Comparison of ENCODE assay signal across 27 mouse cellular contexts in genomic region chr3:142048493-142048892, GRCm38 (mm10).
A peak's percentile ranks its signal among the peaks of the same experiment; 100 is the strongest.
DNase-seq lines count a peak whose midpoint lies in the region; ATAC-seq and TF ChIP-seq lines count a peak whose summit lies in the region.
"Had no signal": no experiment of that assay in that cellular context is flagged by ENCODE, and none has a peak within 500 bp of the region (broad histone marks: within the 10 kb centered on the region; RNA-seq: fewer than 3 reads in every experiment).

No protein-coding gene starts in this region.

- no peak overlapping the region for H3K9ac ChIP-seq in midbrain, embryonic 15.5 days
- no peak overlapping the region for H3K9ac ChIP-seq in midbrain, postnatal 0 days (replicated peaks; ENCODE audit: low read length, poor library complexity, severe bottlenecking)
- H3K9ac ChIP-seq: embryonic facial prominence, embryonic 12.5 days; embryonic facial prominence, embryonic 15.5 days; forebrain, embryonic 12.5 days; forebrain, postnatal 0 days; heart, embryonic 13.5 days; hindbrain, embryonic 15.5 days had no signal

- DNase-seq in midbrain, postnatal 0 days (ENCODE audit: low spot score), result no peak
- DNase-seq in brain, adult 2 months (ENCODE audit: low read depth, low spot score), result peak; percentile 9
- DNase-seq in heart, adult 18-20 months, result no peak
- no peak for DNase-seq in urinary bladder, adult 18-20 months (ENCODE audit: low spot score in 2 of 2)
- DNase-seq: adrenal gland, adult 8-10 months; adrenal gland, postnatal 25 days; cerebellum, adult 11 months; cerebellum, adult 2 months; cerebellum, adult 9-11 months; cerebellum, postnatal 25 days; forebrain, postnatal 0 days; gastrocnemius, adult 2 months; gastrocnemius, postnatal 14 days; heart, adult 2 months; heart, postnatal 14 days; heart, postnatal 4 days had no signal

- H3K36me3 ChIP-seq in midbrain, embryonic 15.5 days (replicated peaks), result no peaks in the 10 kb centered on the region
- no peaks in the 10 kb centered on the region for H3K36me3 ChIP-seq in midbrain, postnatal 0 days (ENCODE audit: insufficient read depth, low read length)
- H3K36me3 ChIP-seq: embryonic facial prominence, embryonic 12.5 days; embryonic facial prominence, embryonic 15.5 days; forebrain, embryonic 12.5 days; heart, embryonic 10.5 days; heart, embryonic 13.5 days; hindbrain, embryonic 15.5 days had no signal

- peak; percentile 74 for ATAC-seq in midbrain, embryonic 15.5 days (replicated peaks)
- ATAC-seq in midbrain, postnatal 0 days (ENCODE audit: low FRiP score), result no peak
- ATAC-seq: activated CD4-positive, CD25-positive, alpha-beta regulatory T cell, adult 4 months; CD4-positive, CD25-positive, alpha-beta regulatory T cell, adult 4 months; forebrain, postnatal 0 days had no signal

- no peaks in the 10 kb centered on the region for H3K9me3 ChIP-seq in midbrain, embryonic 15.5 days
- H3K9me3 ChIP-seq in midbrain, postnatal 0 days (ENCODE audit: low read length), result no peaks in the 10 kb centered on the region
- H3K9me3 ChIP-seq: embryonic facial prominence, embryonic 12.5 days; embryonic facial prominence, embryonic 15.5 days; forebrain, embryonic 12.5 days; heart, embryonic 10.5 days; heart, embryonic 13.5 days; hindbrain, embryonic 15.5 days had no signal

- H3K4me1 ChIP-seq in midbrain, embryonic 15.5 days, result no peaks in the 10 kb centered on the region
- H3K4me1 ChIP-seq in midbrain, postnatal 0 days (ENCODE audit: insufficient read depth, low read length), result no peaks in the 10 kb centered on the region
- peaks cover 16% of the 10 kb centered on the region for H3K4me1 ChIP-seq in embryonic fibroblast, embryonic 13.5 days (ENCODE audit: control insufficient read depth, insufficient read depth, low read length)
- H3K4me1 ChIP-seq: embryonic facial prominence, embryonic 12.5 days; embryonic facial prominence, embryonic 15.5 days; forebrain, embryonic 12.5 days; heart, embryonic 10.5 days; hindbrain, embryonic 15.5 days had no signal

- TF ChIP-seq CTCF in midbrain, postnatal 0 days (IDR thresholded peaks at IDR 0.05), result no peak
- TF ChIP-seq CTCF in embryonic fibroblast, embryonic 13.5 days (IDR thresholded peaks at IDR 0.05; ENCODE audit: borderline replicate concordance, insufficient read depth, low read length), result no peak

- no peak for TF ChIP-seq POLR2A in embryonic fibroblast, embryonic 13.5 days (IDR thresholded peaks at IDR 0.05; ENCODE audit: low read depth, low read length)

- H3K4me2 ChIP-seq in midbrain, embryonic 15.5 days, result no peak overlapping the region
- no peak overlapping the region for H3K4me2 ChIP-seq in midbrain, postnatal 0 days (ENCODE audit: low read depth, low read length, poor library complexity, severe bottlenecking)
- H3K4me2 ChIP-seq: embryonic facial prominence, embryonic 12.5 days; embryonic facial prominence, embryonic 15.5 days; forebrain, embryonic 12.5 days; heart, embryonic 13.5 days; hindbrain, embryonic 15.5 days had no signal

- WGBS in midbrain, embryonic 15.5 days, result 74% methylated on average over 6 of the region's 6 CpGs
- 68% methylated on average over 6 of the region's 6 CpGs for WGBS in midbrain, postnatal 0 days

- H3K4me3 ChIP-seq in midbrain, embryonic 15.5 days, result no peak overlapping the region
- H3K4me3 ChIP-seq in midbrain, postnatal 0 days (ENCODE audit: low read depth, low read length), result no peak overlapping the region
- no peak overlapping the region for H3K4me3 ChIP-seq in embryonic fibroblast, embryonic 13.5 days (ENCODE audit: insufficient read depth, low read length)
- H3K4me3 ChIP-seq: embryonic facial prominence, embryonic 12.5 days; embryonic facial prominence, embryonic 15.5 days; erythroblast, embryonic 14.5 days; forebrain, embryonic 12.5 days; gastrocnemius, adult 2 months; heart, adult 2 months; heart, embryonic 10.5 days; heart, embryonic 13.5 days; hindbrain, embryonic 15.5 days had no signal

- H3K27ac ChIP-seq in midbrain, embryonic 15.5 days, result no peak overlapping the region
- no peak overlapping the region for H3K27ac ChIP-seq in midbrain, postnatal 0 days (ENCODE audit: low read depth, low read length)
- H3K27ac ChIP-seq in embryonic fibroblast, embryonic 13.5 days (ENCODE audit: insufficient read depth, low read length), result peak overlapping the region; percentile 76
- H3K27ac ChIP-seq: embryonic facial prominence, embryonic 12.5 days; embryonic facial prominence, embryonic 15.5 days; forebrain, embryonic 12.5 days; gastrocnemius, adult 2 months; heart, adult 2 months; heart, embryonic 10.5 days; heart, embryonic 13.5 days; hindbrain, embryonic 15.5 days had no signal

- no peaks in the 10 kb centered on the region for H3K27me3 ChIP-seq in midbrain, embryonic 15.5 days (replicated peaks)
- no peaks in the 10 kb centered on the region for H3K27me3 ChIP-seq in midbrain, postnatal 0 days (ENCODE audit: insufficient read depth, low read length)
- H3K27me3 ChIP-seq: embryonic facial prominence, embryonic 12.5 days; embryonic facial prominence, embryonic 15.5 days; forebrain, embryonic 12.5 days; heart, embryonic 13.5 days; hindbrain, embryonic 15.5 days had no signal
